Comparison of ENCODE assay signal across 11 mouse cellular contexts in genomic region chr17:45655820-45656219, GRCm38 (mm10). TPM values are rescaled to one million over a fixed set of nuclear protein-coding genes. Genes with fewer than 3 reads are reported as not detected.
DNase-seq lines count a peak whose midpoint lies in the region; ATAC-seq lines count a peak whose summit lies in the region.
"Had no signal": no experiment of that assay in that cellular context is flagged by ENCODE, and none has a peak within 500 bp of the region (broad histone marks: within the 10 kb centered on the region; RNA-seq: fewer than 3 reads in every experiment).

No protein-coding gene starts in this region.

- WGBS in midbrain, embryonic 10.5 days, result 33% methylated on average over 6 of the region's 6 CpGs
- WGBS in midbrain, embryonic 13.5 days, result 18% methylated on average over 6 of the region's 6 CpGs

- peaks cover 10% of the 10 kb centered on the region for H3K36me3 ChIP-seq in midbrain, embryonic 10.5 days
- H3K36me3 ChIP-seq in midbrain, embryonic 13.5 days, result peaks cover 12% of the 10 kb centered on the region
- H3K36me3 ChIP-seq in splenic B cell, adult 2 months (ENCODE audit: control insufficient read depth, insufficient read depth, low read length, poor library complexity, severe bottlenecking), result no peaks in the 10 kb centered on the region

- ATAC-seq in midbrain, embryonic 13.5 days, result no peak

- no peak overlapping the region for H3K4me2 ChIP-seq in midbrain, embryonic 13.5 days (replicated peaks)

- peaks cover 13% of the 10 kb centered on the region for H3K4me1 ChIP-seq in midbrain, embryonic 10.5 days
- H3K4me1 ChIP-seq in midbrain, embryonic 13.5 days (replicated peaks), result no peaks in the 10 kb centered on the region

- no peak overlapping the region for H3K27ac ChIP-seq in midbrain, embryonic 10.5 days (replicated peaks)
- H3K27ac ChIP-seq in midbrain, embryonic 13.5 days, result no peak overlapping the region

- DNase-seq in cerebellum, postnatal 36 days, result peak; percentile 34 to 40
- DNase-seq in cerebellum, adult 11-12 months, result no peak
- DNase-seq in midbrain, embryonic 10.5 days (ENCODE audit: low spot score), result peak; percentile 45
- peak; percentile 61 for DNase-seq in embryo, embryonic 10 days (ENCODE audit: low spot score)
- DNase-seq in splenic B cell, adult 2 months (ENCODE audit: low read depth, low spot score), result peak; percentile 32
- no peak for DNase-seq in T-cell, adult 2 months (ENCODE audit: low spot score)
- DNase-seq in left cerebral cortex, adult 11 months (ENCODE audit: low spot score), result no peak

- H3K9me3 ChIP-seq in midbrain, embryonic 10.5 days (replicated peaks), result no peaks in the 10 kb centered on the region
- H3K9me3 ChIP-seq in midbrain, embryonic 13.5 days, result no peaks in the 10 kb centered on the region
- H3K9me3 ChIP-seq: G1E had no signal

- H3K27me3 ChIP-seq in midbrain, embryonic 10.5 days (ENCODE audit: low read depth, poor library complexity, severe bottlenecking), result no peaks in the 10 kb centered on the region
- no peaks in the 10 kb centered on the region for H3K27me3 ChIP-seq in midbrain, embryonic 13.5 days
- H3K27me3 ChIP-seq in splenic B cell, adult 2 months (ENCODE audit: control insufficient read depth, insufficient read depth, low read length, poor library complexity, severe bottlenecking), result no peaks in the 10 kb centered on the region

- no peak overlapping the region for H3K4me3 ChIP-seq in midbrain, embryonic 10.5 days
- no peak overlapping the region for H3K4me3 ChIP-seq in midbrain, embryonic 13.5 days (replicated peaks)
- H3K4me3 ChIP-seq: erythroblast, embryonic 14.5 days had no signal

- H3K9ac ChIP-seq in midbrain, embryonic 13.5 days (replicated peaks), result no peak overlapping the region

RNA-seq across cellular contexts. Expression of gene Capn11, which starts 3.3 kb away (rescaled TPM):
- 0.76 and 1.5 TPM in 2 replicates for polyA plus RNA-seq in midbrain, embryonic 10.5 days (2016; fragmentation: Nextera tagmentation; extraction: Ambion mirVana)
- polyA plus RNA-seq in midbrain, embryonic 13.5 days (2015; fragmentation: Nextera tagmentation; extraction: Ambion mirVana), result 0.52 and 0.92 TPM in 2 replicates
- polyA plus RNA-seq: erythroblast, embryonic 14.5 days; G1E; stomach, embryonic 14.5 days had no signal

RNA-seq across cellular contexts. Expression of gene Mrpl14, which starts 30.3 kb away (rescaled TPM):
- 148 and 155 TPM in 2 replicates for polyA plus RNA-seq in midbrain, embryonic 10.5 days (2016; fragmentation: Nextera tagmentation; extraction: Ambion mirVana)
- polyA plus RNA-seq in midbrain, embryonic 13.5 days (2015; fragmentation: Nextera tagmentation; extraction: Ambion mirVana), result 115 and 121 TPM in 2 replicates

RNA-seq across cellular contexts. Expression of gene Tmem63b, which starts 30.9 kb away (rescaled TPM):
- polyA plus RNA-seq in midbrain, embryonic 10.5 days (2016; fragmentation: Nextera tagmentation; extraction: Ambion mirVana), result 60.5 and 82.0 TPM in 2 replicates
- 124 and 133 TPM in 2 replicates for polyA plus RNA-seq in midbrain, embryonic 13.5 days (2015; fragmentation: Nextera tagmentation; extraction: Ambion mirVana)

RNA-seq across cellular contexts. Expression of gene Mymx, which starts 53.9 kb away (rescaled TPM):
- 0.21 and 0.39 TPM in 2 replicates for polyA plus RNA-seq in midbrain, embryonic 10.5 days (2016; fragmentation: Nextera tagmentation; extraction: Ambion mirVana)
- polyA plus RNA-seq in midbrain, embryonic 13.5 days (2015; fragmentation: Nextera tagmentation; extraction: Ambion mirVana), result not detected in 2 replicates
- polyA plus RNA-seq: G1E had no signal

RNA-seq across cellular contexts. Expression of gene Slc29a1, which starts 56.4 kb away (rescaled TPM):
- 62.9 and 70.6 TPM in 2 replicates for polyA plus RNA-seq in midbrain, embryonic 10.5 days (2016; fragmentation: Nextera tagmentation; extraction: Ambion mirVana)
- polyA plus RNA-seq in midbrain, embryonic 13.5 days (2015; fragmentation: Nextera tagmentation; extraction: Ambion mirVana), result 29.7 and 30.4 TPM in 2 replicates

Comparison
In these comparisons a context has a peak if more than half of its experiments do, and no peak if none do; other contexts are left out.
1. DNase-seq: peak in cerebellum, postnatal 36 days (2 of 2), midbrain, embryonic 10.5 days (single experiment), embryo, embryonic 10 days (single experiment) and splenic B cell, adult 2 months (single experiment); none in cerebellum, adult 11-12 months (single experiment), T-cell, adult 2 months (single experiment) and left cerebral cortex, adult 11 months (single experiment).